Mouse (Mus musculus): ENCODE data around the gene Prkce.

DNA sequence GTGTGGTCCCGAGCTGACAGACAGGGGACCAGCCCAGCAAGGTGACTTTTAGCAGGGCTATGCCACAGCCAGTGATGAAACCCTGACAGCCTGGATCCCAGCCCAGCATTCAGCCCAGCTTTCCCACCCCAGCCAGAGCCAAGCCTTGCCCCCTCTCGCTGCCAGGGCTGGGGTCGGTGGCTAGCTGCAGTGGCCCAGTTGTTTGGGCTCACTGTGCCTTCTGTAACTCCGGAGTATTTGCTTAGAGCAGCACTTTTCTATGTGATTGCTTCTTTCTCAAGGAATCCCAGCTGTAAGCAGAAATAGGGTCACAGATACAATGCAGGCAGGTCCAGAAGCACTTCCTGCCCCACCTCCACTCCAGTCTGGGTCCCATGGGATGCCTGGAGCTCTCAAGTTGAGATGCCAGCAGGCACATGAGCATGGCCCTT, 450.9 kb downstream of the Prkce start:
- TF ChIP-seq CTCF (IDR thresholded peaks at IDR 0.05; ENCODE audit: borderline replicate concordance, insufficient read depth, low read length): no peak
- TF ChIP-seq POLR2A (IDR thresholded peaks at IDR 0.05; ENCODE audit: low read depth, low read length): no peak
